8 mouse cellular contexts compared by ENCODE assay signal in genomic region chr5:44227462-44227840, GRCm38 (mm10). TPM values are rescaled to one million over a fixed set of nuclear protein-coding genes. Genes with fewer than 3 reads are reported as not detected.
DNase-seq lines count a peak whose midpoint lies in the region; ATAC-seq and TF ChIP-seq lines count a peak whose summit lies in the region.

No protein-coding gene starts in this region.

- peak overlapping the region; percentile 92 for H3K9ac ChIP-seq in lung, postnatal 0 days (replicated peaks; ENCODE audit: low read depth)
- peak overlapping the region; percentile 97 for H3K9ac ChIP-seq in limb, embryonic 13.5 days

- peak overlapping the region; percentile 83 for H3K4me2 ChIP-seq in lung, postnatal 0 days (replicated peaks; ENCODE audit: low read depth, low read length)
- H3K4me2 ChIP-seq in limb, embryonic 13.5 days (replicated peaks) = peak overlapping the region; percentile 81

- H3K9me3 ChIP-seq in lung, postnatal 0 days (ENCODE audit: low read length) = no peaks in the 10 kb centered on the region
- H3K9me3 ChIP-seq in limb, embryonic 13.5 days = no peaks in the 10 kb centered on the region

- TF ChIP-seq EP300 in lung, postnatal 0 days (IDR thresholded peaks at IDR 0.05) = no peak

- 4% methylated on average over 6 of the region's 6 CpGs for WGBS in lung, postnatal 0 days
- WGBS in limb, embryonic 13.5 days = 8% methylated on average over 6 of the region's 6 CpGs
- WGBS in small intestine, adult 2 months = 2% methylated on average over 6 of the region's 6 CpGs

- no peak for TF ChIP-seq CTCF in lung, postnatal 0 days (IDR thresholded peaks at IDR 0.05)
- TF ChIP-seq CTCF in small intestine, adult 2 months (IDR thresholded peaks at IDR 0.05; ENCODE audit: extremely low read depth, insufficient read length, insufficient replicate concordance, low read depth, low read length) = no peak

- no peak for TF ChIP-seq POLR2A in small intestine, adult 2 months (IDR thresholded peaks at IDR 0.05; ENCODE audit: low read depth, low read length)

- H3K4me3 ChIP-seq in lung, postnatal 0 days (ENCODE audit: low read depth, low read length) = peak overlapping the region; percentile 95
- peak overlapping the region; percentile 89 for H3K4me3 ChIP-seq in limb, embryonic 13.5 days
- H3K4me3 ChIP-seq in small intestine, adult 2 months (ENCODE audit: low read depth, low read length) = peak overlapping the region; percentile 88

- no peaks in the 10 kb centered on the region for H3K36me3 ChIP-seq in lung, postnatal 0 days (ENCODE audit: insufficient read depth, low read length)
- H3K36me3 ChIP-seq in limb, embryonic 13.5 days = no peaks in the 10 kb centered on the region
- H3K36me3 ChIP-seq in small intestine, adult 2 months (ENCODE audit: control insufficient read depth, insufficient read depth, low read length) = no peaks in the 10 kb centered on the region

- H3K27ac ChIP-seq in lung, postnatal 0 days (ENCODE audit: low read length) = peak overlapping the region; percentile 92; the same call in 1 of the 2 replicates
- peak overlapping the region; percentile 89; the same call in 1 of the 2 replicates for H3K27ac ChIP-seq in limb, embryonic 13.5 days
- peak overlapping the region; percentile 67 for H3K27ac ChIP-seq in small intestine, adult 2 months (ENCODE audit: insufficient read depth, low read depth, low read length)

- no peak for ATAC-seq in lung, postnatal 0 days
- ATAC-seq in erythroid progenitor cell, adult 5-6 weeks (replicated peaks; ENCODE audit: low FRiP score, poor library complexity, severe bottlenecking) = 0 out of 2 replicates have a peak, but pooled peaks have one; percentile 23
- ATAC-seq in limb, embryonic 13.5 days (ENCODE audit: low FRiP score, low read depth) = no peak

- no peak for DNase-seq in lung, postnatal 0 days (ENCODE audit: low spot score)
- DNase-seq in lung, adult 18-20 months = no peak
- no peak for DNase-seq in layer of hippocampus, adult 11-12 months (ENCODE audit: low spot score)
- DNase-seq in left cerebral cortex, adult 9 months (ENCODE audit: low spot score in 2 of 2) = no peak
- DNase-seq in adrenal gland, postnatal 4 days (ENCODE audit: low spot score in 2 of 2) = no peak

- H3K4me1 ChIP-seq in lung, postnatal 0 days (ENCODE audit: insufficient read depth, low read depth, low read length) = peaks cover 7% of the 10 kb centered on the region; the same call in 1 of the 2 replicates
- peaks cover 26% of the 10 kb centered on the region for H3K4me1 ChIP-seq in limb, embryonic 13.5 days
- H3K4me1 ChIP-seq in small intestine, adult 2 months (ENCODE audit: control insufficient read depth, insufficient read depth, insufficient read length, low read length) = peaks cover 7% of the 10 kb centered on the region; the same call in 1 of the 2 replicates

- no peaks in the 10 kb centered on the region for H3K27me3 ChIP-seq in lung, postnatal 0 days (replicated peaks; ENCODE audit: insufficient read depth, low read length)
- no peaks in the 10 kb centered on the region for H3K27me3 ChIP-seq in limb, embryonic 13.5 days
- no peaks in the 10 kb centered on the region for H3K27me3 ChIP-seq in small intestine, adult 2 months (ENCODE audit: control insufficient read depth, insufficient read depth, low read length)

RNA-seq across cellular contexts. Expression of gene Tapt1, which starts 1.0 kb away (rescaled TPM):
- polyA plus RNA-seq in lung, postnatal 0 days (2015; fragmentation: Nextera tagmentation; extraction: Ambion mirVana) = 31.3 and 31.8 TPM in 2 replicates
- total RNA-seq in erythroid progenitor cell, adult 5-6 weeks (2015; ENCODE audit: low replicate concordance) = 200 and 222 TPM in 2 replicates
- total RNA-seq in erythroid progenitor cell, adult 5-6 weeks (2017; ENCODE audit: low replicate concordance) = 235 and 267 TPM in 2 replicates
- 32.2 and 33.4 TPM in 2 replicates for polyA plus RNA-seq in limb, embryonic 13.5 days (2015; fragmentation: Nextera tagmentation; extraction: Ambion mirVana)
- 8.4 and 13.9 TPM in 2 replicates for polyA plus RNA-seq in small intestine, adult 2 months (2012; rRNA removed)
- total RNA-seq in adrenal gland, postnatal 4 days (2021) = 10 to 100 TPM; 45.8 to 48.3 TPM
